Mouse (Mus musculus): ENCODE measurements around the gene Acin1.

Acin1 gene

GRCm38 (mm10) chr14:54698733-54699132, 12.0 kb upstream of the Acin1 start, which contains the start of gene Gm29776:
Gm29776 (minus strand) TSS chr14:54698833.
- no peak for DNase-seq (ENCODE audit: low spot score)

DNA sequence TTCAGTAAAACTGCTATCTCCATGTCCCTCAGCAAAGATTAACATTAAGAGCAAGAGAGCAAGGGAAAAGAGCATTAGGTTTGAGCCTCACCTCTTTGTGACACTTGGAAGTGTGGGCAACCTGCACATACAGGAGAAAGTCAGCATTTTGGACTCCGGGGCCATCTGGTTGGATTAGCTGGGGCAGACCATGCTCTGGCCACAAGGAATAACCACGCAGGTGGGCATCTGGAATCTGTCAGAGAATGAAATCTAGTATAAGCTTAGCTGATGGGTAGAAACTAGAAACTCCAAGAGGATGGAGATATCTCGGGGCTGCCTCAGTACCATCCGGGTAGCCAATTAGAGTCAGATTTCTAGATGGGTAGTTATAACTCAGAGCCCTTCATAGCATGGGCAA, 10.0 kb upstream of the Acin1 start:
- DNase-seq (ENCODE audit: low spot score): no peak

DNA sequence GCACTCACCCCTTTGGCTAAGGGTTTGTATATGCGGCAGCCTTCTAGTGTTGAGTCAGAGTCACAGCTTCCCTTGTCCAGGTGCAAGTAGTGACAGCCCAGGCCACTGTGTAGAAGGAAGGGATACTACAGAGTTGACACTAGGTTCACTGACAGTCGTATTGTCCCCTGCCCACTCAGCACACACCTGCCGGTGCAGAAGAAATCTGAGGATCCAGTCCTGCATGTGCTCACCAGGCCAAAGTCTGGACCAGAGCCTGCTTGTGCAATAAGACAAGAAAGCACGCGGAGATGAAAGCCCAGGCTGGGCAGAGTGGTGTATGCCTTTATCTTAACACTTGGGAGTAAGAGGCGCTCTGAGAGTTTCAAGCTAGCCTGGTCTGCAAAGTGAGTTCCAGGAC, 8.3 kb upstream of the Acin1 start:
- no peak for DNase-seq (ENCODE audit: low spot score)

DNA sequence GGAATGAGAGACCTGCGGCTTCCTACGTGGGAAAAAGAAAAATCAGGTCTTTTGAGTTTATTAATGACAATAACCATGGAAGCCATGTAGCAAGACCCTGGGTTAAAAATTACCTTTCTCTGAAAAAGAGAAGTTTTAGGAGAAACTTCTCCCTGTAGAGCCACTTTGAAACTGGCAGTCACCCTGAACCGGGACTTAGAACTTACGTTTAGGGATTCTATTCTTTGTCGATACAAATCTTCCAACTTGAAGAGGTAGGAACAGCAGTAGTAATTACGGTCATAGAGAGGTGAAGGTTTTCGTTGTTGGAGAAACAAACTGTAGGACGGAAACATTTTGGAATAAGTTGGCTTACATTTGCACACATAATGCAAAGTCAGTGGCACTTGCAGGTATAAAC, 520 bp upstream of the Acin1 start:
- no peak for DNase-seq (ENCODE audit: low spot score)

GRCm38 (mm10) chr14:54686063-54686521, 639 bp downstream of the Acin1 start, which contains the start of gene 1700123O20Rik:
1700123O20Rik (plus strand) TSS chr14:54686216.
- no peak for DNase-seq (ENCODE audit: low spot score)

GRCm38 (mm10) chr14:54685471-54685870, 1.3 kb downstream of the Acin1 start:
- DNase-seq (ENCODE audit: low spot score): no peak

DNA sequence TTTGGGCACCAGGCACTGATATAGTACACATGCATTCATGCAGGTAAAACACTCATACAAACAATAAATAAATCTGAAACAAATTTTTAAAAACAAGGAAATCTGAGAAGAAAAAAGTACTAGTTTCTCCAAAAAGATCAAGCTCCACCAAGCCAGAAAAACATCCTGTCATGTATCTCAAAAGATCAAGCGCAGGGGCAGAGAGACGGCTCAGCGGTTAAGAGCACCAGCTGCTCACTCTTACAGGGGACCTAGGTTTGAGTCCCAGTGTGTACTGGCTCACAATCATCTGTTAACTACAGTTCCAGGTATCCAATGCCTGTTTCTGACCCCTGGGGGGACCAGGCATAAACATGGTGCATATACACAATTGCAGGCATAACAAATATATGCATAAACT, 4.3 kb downstream of the Acin1 start:
- no peak for DNase-seq (ENCODE audit: low spot score)

DNA sequence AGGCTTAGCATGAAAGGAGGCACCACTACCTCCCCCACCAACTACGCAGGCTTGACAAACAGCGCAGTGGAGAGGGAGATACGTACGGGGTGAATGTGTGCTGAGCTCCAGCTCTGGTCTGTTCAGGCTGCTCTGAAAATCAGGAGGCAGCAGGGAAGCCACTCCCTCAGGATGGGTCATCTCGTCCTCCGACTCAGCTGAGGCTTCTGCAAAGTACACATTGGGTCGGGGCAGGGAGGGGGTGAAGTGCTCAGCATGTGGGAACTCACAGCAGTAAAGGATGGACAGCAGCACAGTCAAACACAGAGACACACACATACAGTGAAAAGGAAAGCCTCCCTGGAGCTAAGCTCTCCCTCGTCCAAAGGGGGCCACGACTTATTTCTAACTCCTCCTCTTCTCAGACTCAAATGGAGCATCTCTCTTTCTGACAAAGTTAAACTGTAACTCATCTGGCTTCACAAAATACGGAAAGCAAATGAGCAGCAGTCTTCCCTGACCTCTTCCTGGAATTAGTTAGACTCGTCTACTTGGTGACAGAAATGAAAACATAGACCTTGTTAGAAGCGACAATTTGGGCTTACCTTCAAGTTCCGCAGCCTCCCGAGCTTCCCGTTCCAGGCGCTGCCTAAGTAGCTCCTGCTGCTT, 8.0 kb downstream of the Acin1 start:
- DNase-seq (ENCODE audit: low spot score): no peak

GRCm38 (mm10) chr14:54676290-54676689, 10.4 kb downstream of the Acin1 start:
- DNase-seq (ENCODE audit: low spot score): no peak

DNA sequence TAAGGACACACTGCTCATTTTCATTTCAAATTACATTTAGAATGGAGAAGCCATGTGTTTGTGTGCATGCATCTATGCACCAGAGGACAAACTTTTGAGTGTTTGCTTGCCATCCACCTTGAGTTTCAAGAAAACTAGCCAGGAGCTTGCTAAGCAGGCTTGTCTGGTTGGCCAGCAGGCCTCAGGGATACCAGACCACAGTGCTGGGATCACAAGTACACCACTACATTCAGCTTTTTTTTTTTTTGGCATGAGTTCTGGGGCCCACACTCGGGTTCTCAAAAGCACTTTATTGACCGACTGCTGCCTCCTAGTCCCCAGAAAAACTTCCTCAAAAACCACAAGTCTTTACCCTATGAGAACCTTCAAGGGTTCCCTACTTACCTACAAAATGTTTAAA, 12.4 kb downstream of the Acin1 start:
- DNase-seq (ENCODE audit: low spot score): peak; percentile 19

DNA sequence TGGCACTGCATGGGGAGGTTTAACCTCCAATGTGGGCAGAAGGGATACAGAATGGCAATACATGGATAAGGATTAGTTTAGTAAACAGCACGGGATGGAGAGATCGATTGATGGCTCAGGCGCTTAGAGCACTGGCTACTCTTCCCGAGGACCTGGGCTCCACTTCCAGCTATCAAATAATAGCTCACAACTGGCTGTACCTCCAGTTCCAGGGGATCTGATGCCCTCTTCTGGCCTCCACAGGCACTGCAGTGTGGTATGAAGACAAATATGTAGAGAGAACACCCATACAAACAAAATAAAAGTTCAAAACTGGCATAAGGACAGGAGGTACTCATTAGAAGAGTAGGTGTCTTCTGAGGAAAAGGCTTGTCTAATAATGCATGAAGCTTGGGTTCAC, 17.4 kb downstream of the Acin1 start:
- peak; percentile 27 for DNase-seq (ENCODE audit: low spot score)

DNA sequence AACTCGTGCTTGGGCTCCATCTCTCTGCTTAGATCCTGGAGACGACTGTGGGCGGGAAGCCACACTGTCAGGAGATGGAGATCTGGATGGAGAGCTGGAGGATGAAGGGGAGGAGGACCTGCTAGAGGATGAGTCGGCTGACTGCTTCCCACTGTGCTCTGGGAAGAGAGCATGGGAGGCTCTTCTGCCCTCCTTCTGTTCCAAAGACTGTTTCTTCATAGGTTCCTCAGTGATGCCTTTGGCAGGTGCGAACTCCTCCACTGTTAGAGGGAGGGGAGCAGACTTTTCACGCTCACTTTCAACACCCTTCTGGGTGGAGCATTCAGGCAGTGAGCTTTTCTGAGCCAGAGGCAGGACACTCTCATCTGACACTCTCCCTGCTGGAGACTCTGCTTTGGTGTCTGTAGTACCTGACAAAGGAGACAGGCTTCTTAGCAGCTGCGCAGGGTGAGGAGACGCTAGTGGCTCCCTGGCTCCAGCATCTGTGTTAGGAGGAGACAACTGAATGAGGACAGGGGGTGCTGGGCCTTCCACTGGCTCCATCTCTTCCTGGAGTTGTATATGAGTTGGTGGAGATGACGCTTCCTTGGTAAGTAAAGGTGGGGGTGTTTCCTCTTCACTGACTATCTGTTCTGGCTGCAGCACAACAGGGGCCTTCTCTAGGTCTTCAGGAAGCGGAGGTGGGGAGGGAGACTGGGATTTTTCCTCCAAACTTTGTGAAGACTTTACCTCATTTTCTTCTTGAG, 22.1 kb downstream of the Acin1 start:
- DNase-seq (ENCODE audit: low spot score): no peak

GRCm38 (mm10) chr14:54660009-54660408, 26.7 kb downstream of the Acin1 start:
- no peak for DNase-seq (ENCODE audit: low spot score)

DNA sequence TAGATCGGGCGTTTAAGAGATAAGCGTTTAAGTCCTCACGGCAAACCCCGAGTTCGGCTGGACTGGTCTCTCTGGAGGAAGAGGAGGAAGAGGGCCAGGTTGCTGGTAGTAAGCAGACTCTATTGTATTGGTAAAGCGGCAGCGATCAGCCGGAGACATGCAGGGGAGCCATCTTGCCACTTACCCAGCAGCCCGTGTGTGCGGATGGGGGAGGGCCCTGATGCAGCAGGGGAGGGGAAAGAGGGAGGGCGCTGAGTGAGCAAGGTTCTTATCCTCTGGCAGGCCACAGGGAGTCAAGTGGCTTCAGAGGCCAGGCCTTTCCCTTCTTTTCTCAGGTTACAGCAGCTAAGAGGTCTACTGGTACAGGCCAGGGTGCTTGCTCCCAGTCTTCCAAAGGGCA, 33.2 kb downstream of the Acin1 start:
- peak; percentile 76 for DNase-seq (ENCODE audit: low spot score)

- no peak for DNase-seq (ENCODE audit: low spot score)
Measured at GRCm38 (mm10) chr14:54652787-54653186, 33.9 kb downstream of the Acin1 start.

GRCm38 (mm10) chr14:54651556-54651955, 35.2 kb downstream of the Acin1 start:
- DNase-seq (ENCODE audit: low spot score): no peak

DNA sequence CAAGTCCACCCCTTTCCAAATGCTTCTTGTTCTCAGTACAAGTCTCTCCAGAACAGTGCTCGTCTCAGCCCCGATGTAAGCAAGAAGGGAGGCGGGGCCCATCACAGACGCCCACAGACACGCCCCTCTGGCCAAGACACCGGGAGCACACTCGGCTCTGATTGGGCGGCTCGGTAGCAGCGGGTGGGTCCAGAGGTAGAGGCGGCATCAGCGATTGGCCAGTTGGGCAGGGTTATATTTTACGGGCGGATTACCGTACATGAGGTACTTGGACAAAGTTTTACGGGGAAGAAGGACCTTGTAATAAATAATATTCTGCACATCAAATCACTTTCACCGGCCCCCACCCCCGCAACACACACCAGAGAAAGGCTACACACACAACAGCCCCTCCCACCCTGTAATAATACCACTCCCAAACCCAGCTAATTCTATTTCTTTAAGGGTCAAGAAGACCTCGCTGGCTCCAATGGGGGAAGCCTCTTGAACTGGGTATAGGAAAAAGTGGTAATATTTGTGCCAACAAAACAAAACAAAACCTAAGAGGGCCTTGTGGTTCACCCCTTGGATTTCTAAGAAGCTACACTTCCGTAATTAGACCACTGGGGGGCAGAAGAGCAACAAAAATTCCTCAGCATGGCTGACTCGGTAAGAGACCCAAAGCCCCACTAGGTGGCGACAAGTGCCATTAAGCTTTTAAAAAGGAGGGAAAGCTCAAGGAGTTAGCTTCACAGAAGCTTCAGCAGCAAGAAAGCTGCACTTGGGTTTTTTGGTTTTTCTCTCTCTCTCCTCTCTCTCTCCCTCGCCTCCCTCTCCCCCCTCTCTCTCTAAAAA, 35.9 kb downstream of the Acin1 start:
- peak; percentile 80 for DNase-seq (ENCODE audit: low spot score)

- no peak for DNase-seq (ENCODE audit: low spot score)
Measured at GRCm38 (mm10) chr14:54647900-54648299, 38.8 kb downstream of the Acin1 start.

DNA sequence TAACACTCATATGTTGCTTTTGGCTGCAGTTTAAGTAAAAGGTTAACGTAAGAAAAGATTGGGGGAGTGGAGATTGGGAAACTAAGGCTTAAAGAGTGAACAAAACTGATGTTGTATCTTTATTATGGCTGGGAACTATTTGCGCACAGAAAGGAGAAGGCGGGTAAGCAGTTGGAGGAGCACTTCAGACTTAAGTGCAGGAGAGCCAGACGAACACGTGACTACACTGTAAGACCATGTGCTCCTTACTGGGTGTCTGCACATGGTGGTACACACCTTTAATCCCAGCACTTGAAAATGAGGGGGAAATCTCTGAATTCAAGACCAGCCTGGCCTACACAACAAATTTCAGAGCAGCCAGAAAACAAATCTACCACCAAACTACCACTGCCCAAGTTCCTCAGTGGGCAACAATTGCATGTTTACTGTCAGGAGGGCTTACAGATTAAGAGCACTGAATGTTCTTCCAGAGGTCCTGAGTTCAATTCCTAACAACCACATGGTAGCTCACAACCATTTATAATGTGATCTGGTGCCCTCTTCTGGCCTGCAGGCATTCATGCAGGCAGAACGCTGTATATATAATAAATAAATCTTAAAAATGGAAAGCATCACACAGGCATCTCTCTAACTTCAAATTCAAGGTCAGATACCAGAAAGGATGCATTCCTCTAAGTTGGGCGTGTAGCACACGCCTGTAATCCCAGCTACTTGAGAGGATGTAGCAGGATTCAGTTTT, 39.7 kb downstream of the Acin1 start:
- no peak for DNase-seq (ENCODE audit: low spot score)

DNA sequence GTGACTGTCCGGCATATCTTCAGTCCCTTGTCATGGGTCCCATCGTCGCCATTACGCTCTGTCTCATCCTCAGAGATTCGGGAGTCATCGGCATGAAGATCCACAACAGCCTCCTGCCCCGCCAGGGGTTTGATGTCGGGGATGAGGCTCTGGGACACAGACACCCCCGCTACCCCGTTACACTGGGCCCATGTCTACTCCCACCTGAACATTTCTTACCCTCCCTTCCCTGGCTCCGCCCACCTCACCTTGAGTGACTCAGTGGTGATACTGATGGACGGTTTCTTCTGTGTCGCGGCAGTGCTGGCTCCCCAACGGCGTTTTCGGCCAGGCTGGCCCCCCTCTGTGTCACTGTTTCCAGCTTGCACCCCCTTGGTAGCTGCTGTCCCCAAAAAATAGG, 40.3 kb downstream of the Acin1 start:
- DNase-seq (ENCODE audit: low spot score): no peak

- DNase-seq (ENCODE audit: low spot score): no peak
Measured at GRCm38 (mm10) chr14:54644294-54644693, 42.4 kb downstream of the Acin1 start.

DNA sequence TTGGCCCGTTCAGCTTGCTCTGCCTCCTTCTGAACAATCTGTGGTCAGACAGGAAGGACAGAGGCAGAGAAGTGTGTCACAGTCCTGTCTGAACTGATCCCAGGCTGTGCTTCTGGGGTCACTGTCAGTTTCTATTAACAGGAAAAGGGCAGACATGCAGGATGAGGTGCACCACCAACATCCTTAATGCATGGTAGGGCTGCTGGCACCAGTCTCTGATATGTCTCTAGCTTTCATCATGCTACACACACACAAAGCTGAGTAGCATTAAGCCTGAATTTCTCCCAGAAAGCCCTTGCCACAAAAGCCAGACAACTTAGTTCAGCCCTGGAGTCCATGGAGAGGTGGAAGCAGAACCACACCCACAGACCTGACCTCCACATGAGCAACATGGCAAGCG, 43.7 kb downstream of the Acin1 start:
- DNase-seq (ENCODE audit: low spot score): no peak
